Mouse (Mus musculus): ENCODE data around the gene Akap6. TPM values are rescaled to one million over a fixed set of nuclear protein-coding genes. Genes with fewer than 3 reads are reported as not detected.
"Not testable (repeated sequence)": the region's sequence is repeated elsewhere in the genome, so short reads cannot be mapped to it uniquely, and the experiment has no call there.

Akap6 gene
- polyA plus RNA-seq, 1 experiment from 2014 or later: 1.2 TPM

DNA sequence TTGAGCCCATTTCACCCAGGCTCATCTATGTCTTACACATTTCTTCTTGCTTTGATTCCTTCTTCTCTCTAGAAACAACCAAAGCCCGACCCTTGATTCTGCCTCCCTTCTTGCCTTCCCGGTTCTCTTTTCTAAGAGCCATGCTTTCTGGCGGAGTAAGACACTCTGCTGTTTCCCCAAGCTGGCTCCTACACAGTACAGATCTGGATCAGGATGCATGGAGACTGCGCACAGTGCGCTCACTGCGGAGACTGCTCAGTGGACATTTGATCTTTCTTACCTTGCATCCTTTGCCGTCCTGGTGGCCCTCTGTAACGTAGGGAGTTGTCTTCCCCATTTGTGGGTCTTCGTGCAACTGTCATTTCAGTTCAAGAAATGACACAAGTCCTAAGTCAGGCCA lies 20.0 kb downstream of the Akap6 start:
- H3K4me2 ChIP-seq (replicated peaks): no peak overlapping the region
- no peaks in the 10 kb centered on the region for H3K9me3 ChIP-seq
- H3K4me1 ChIP-seq: no peaks in the 10 kb centered on the region
- no peak overlapping the region for H3K4me3 ChIP-seq
- no peaks in the 10 kb centered on the region for H3K27me3 ChIP-seq
- no peak overlapping the region for H3K9ac ChIP-seq
- ATAC-seq (ENCODE audit: low FRiP score, low read depth): no peak
- no peak overlapping the region for H3K27ac ChIP-seq
- H3K36me3 ChIP-seq: no peaks in the 10 kb centered on the region
- WGBS: 90% methylated on average over 9 of the region's 9 CpGs

DNA sequence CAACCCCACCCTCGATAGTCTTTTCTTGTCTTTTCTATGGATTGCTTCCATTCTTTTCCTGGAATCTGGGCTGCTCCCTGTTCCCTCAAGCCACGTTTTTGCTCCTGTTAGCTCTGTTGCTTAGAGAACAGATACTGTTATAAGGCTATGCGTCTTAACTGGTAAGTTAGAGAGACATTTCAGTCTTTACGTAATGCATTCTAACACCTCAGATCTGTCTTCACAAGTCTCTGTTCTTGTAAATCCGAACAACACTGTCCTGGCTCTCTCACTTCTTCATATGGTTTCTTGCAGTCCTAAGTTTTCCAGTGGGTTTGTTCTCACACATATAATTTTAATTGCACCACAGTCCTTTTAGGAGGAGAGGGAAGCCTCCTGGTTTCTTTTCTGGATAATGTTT lies 20.5 kb downstream of the Akap6 start:
- Histone ChIP-seq H3K4me1 (no peaks in the 10 kb centered on the region), H3K36me3 (no peaks in the 10 kb centered on the region), H3K9me3 (no peaks in the 10 kb centered on the region), H3K4me3 (no peak overlapping the region), H3K27me3 (no peaks in the 10 kb centered on the region), H3K9ac (no peak overlapping the region), H3K27ac (no peak overlapping the region), H3K4me2 (replicated peaks) (no peak overlapping the region)
- no peak for ATAC-seq (ENCODE audit: low FRiP score, low read depth)
- 78% methylated on average over 5 of the region's 5 CpGs for WGBS

DNA sequence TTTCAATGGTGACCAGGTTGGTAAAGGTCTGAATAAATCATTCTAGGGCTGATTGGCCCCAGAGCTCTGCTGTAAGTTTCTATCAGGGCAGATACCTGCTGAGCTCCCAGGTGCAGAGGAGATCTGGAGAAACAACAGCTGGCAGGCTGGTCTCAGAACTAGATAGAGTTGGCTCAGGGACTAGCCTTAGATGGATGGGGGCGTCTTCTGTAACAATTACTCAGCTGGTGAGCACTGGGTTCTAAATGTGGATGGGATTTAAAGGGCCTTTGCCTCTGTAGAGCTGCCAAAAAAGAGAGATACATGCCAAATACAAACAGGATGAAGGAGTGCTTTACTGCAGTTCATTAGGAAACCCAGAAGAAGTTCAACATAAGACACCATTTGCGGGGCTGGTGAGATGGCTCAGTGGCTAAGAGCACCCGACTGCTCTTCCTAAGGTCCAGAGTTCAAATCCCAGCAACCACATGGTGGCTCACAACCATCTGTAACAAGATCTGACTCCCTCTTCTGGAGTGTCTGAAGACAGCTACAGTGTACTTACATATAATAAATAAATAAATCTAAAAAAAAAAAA lies 24.9 kb downstream of the Akap6 start:
- H3K9ac ChIP-seq; H3K4me3 ChIP-seq; H3K9me3 ChIP-seq; H3K27me3 ChIP-seq; H3K36me3 ChIP-seq; ATAC-seq (ENCODE audit: low FRiP score, low read depth); H3K4me2 ChIP-seq (replicated peaks); H3K27ac ChIP-seq; H3K4me1 ChIP-seq: not testable (repeated sequence)
- 69% methylated on average over 3 of the region's 3 CpGs for WGBS

DNA sequence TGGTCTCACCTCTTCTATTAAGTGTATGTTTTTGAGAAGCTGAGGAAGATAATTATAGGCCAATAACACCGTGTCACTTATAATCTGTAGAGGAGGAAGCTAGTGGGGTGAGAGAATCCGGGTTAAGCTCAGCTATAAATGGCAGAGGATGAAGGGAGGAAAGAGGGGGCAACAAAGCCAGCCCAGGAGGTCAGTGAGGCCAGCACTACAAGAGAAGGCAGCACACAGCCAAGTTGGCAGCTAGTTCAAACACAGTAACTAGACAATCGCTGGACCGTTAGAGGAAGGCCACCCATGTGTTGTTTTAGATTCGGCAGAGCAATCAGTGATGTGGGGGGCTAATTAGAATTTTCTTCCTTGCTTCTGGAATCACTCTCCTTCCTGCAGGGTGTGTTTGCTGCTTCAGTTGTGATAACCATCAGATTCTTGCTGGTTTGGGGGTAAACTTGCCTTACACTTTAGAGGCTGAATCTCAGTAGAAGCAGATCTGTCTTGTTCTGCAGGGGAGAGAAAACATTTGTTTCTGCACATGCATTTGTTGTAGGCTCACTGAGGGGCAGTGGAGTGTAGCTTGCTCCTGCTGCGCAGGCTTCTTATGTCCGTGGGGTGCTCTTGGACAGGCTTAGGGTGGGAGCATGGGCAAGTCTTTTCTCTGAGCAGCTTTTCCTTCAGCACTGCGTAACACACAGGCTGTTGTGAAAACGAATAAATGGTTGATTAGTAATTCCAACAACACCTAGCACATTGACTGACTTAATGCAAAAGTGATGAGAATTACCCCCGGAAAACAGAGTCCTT lies 27.4 kb downstream of the Akap6 start:
- 65% methylated on average over 10 of the region's 10 CpGs for WGBS
- H3K4me3 ChIP-seq: no peak overlapping the region
- no peak for ATAC-seq (ENCODE audit: low FRiP score, low read depth)
- H3K36me3 ChIP-seq: no peaks in the 10 kb centered on the region
- H3K4me1 ChIP-seq: no peaks in the 10 kb centered on the region
- no peak overlapping the region for H3K27ac ChIP-seq
- no peak overlapping the region for H3K9ac ChIP-seq
- no peak overlapping the region for H3K4me2 ChIP-seq (replicated peaks)
- H3K9me3 ChIP-seq: no peaks in the 10 kb centered on the region
- no peaks in the 10 kb centered on the region for H3K27me3 ChIP-seq

DNA sequence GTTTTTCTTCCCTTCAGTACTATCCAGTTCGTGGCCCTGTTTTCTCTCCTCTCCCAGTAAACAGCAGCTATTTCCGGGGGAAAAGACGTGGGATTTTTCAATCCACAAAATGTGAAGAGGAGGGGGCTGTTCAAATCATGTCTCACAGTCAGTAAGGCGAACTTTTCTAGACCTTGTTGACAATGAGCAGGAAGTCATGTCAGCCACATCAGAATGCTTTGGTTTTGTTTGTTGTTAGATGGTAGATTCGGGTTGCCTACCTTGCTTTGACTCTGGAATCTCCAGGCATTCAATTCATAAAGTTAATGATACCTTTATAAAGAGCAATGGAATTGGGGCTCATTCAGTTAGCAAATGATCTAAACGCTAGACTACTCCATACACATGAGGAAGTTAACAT lies 30.2 kb downstream of the Akap6 start:
- H3K4me3 ChIP-seq: no peak overlapping the region
- H3K27ac ChIP-seq: no peak overlapping the region
- no peak overlapping the region for H3K4me2 ChIP-seq (replicated peaks)
- no peaks in the 10 kb centered on the region for H3K27me3 ChIP-seq
- no peaks in the 10 kb centered on the region for H3K4me1 ChIP-seq
- no peaks in the 10 kb centered on the region for H3K36me3 ChIP-seq
- H3K9ac ChIP-seq: no peak overlapping the region
- WGBS: 85% methylated on average over 6 of the region's 6 CpGs
- H3K9me3 ChIP-seq: no peaks in the 10 kb centered on the region
- no peak for ATAC-seq (ENCODE audit: low FRiP score, low read depth)

DNA sequence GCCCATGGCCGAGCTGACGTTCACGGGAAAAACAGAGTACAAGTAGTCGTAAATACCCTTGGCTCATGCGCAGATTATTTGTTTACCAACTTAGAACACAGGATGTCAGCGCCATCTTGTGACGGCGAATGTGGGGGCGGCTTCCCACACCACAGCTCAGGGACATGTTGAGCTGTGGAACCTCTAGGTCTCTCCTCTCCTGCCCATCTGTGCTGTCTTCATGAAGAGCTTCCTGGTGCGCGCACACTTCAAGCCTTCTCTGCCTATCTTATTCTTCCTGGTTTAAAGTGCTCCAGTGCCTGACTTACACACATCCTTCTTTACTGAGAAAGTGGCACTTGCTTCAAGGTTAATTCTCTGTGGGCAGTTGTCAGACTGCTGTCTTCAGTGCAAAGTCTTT lies 36.0 kb downstream of the Akap6 start:
- not testable (repeated sequence) for H3K9ac ChIP-seq; H3K27me3 ChIP-seq; H3K4me1 ChIP-seq; H3K4me2 ChIP-seq (replicated peaks); H3K27ac ChIP-seq; H3K9me3 ChIP-seq; H3K36me3 ChIP-seq; ATAC-seq (ENCODE audit: low FRiP score, low read depth); H3K4me3 ChIP-seq
- 100% methylated on average over 6 of the region's 11 CpGs for WGBS

DNA sequence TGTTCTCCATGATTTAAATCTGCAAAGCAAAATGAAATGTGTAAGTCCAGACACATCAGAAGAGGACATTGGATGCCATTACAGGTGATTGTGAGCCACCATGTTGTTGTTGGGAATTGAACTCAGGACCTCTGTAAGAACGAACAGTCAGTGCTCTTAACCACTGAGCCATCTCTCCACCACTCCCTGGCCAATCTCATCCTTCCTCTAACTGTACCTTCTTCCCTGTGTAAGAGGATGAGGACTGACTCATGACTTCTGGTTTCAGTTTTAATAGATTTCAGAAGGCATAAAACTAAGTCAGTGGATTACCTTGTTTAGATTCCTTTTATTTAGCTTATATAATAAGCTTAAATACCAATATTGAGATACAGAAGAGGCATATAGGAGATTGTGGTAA lies 38.0 kb downstream of the Akap6 start:
- Histone ChIP-seq H3K4me3 (no peak overlapping the region), H3K4me1 (no peaks in the 10 kb centered on the region), H3K27me3 (no peaks in the 10 kb centered on the region), H3K27ac (no peak overlapping the region), H3K9me3 (no peaks in the 10 kb centered on the region), H3K36me3 (no peaks in the 10 kb centered on the region), H3K9ac (no peak overlapping the region), H3K4me2 (replicated peaks) (no peak overlapping the region)
- 88% methylated on average over 1 of the region's 1 CpGs for WGBS
- no peak for ATAC-seq (ENCODE audit: low FRiP score, low read depth)

DNA sequence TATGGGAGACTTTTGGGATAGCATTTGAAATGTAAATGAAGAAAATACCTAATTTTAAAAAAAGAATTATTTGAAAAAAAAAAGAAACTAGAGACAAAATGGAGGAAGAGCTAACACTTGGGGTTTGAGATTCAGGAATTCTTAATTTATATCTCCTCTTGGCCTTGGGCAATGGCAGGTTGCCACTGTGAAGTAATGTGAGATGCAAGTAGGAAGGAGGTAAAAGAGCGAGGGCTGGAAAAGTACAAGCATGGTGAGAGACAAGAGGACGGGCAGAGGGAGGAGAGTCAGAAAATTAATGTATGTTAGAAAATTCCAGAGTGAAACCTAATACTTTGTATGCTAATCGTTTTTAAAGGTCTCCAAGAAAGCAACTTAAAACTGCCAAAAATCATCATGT lies 40.1 kb downstream of the Akap6 start:
- no peaks in the 10 kb centered on the region for H3K9me3 ChIP-seq
- no peak overlapping the region for H3K27ac ChIP-seq
- no peak overlapping the region for H3K9ac ChIP-seq
- no peak for ATAC-seq (ENCODE audit: low FRiP score, low read depth)
- no peaks in the 10 kb centered on the region for H3K27me3 ChIP-seq
- H3K4me1 ChIP-seq: no peaks in the 10 kb centered on the region
- no peak overlapping the region for H3K4me2 ChIP-seq (replicated peaks)
- H3K4me3 ChIP-seq: no peak overlapping the region
- no peaks in the 10 kb centered on the region for H3K36me3 ChIP-seq
- WGBS: 63% methylated on average over 3 of the region's 3 CpGs

DNA sequence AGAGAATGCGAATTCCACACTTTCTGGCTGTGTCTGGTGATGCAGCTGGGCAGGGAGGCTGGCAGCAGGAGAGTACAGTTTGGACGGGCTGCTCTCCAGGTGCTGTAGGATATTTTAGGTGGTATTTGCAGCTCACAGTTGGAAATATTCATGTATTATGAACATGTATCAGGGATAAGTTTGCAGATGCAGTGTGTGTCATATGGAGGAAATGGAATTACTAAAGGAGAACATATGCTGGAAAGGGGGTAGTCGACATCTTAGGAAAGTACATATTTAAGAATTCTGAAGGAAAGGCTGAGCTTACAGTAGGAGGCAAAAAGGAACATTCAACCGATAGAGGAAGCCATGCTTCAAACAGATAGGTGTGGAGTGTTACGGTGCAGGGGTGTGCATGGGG lies 42.6 kb downstream of the Akap6 start:
- Histone ChIP-seq H3K36me3 (no peaks in the 10 kb centered on the region), H3K27ac (no peak overlapping the region), H3K4me3 (no peak overlapping the region), H3K4me2 (replicated peaks) (no peak overlapping the region), H3K9me3 (no peaks in the 10 kb centered on the region), H3K27me3 (no peaks in the 10 kb centered on the region), H3K9ac (no peak overlapping the region), H3K4me1 (no peaks in the 10 kb centered on the region)
- 81% methylated on average over 5 of the region's 5 CpGs for whole genome bisulfite sequencing
- no peak for ATAC-seq (ENCODE audit: low FRiP score, low read depth)

DNA sequence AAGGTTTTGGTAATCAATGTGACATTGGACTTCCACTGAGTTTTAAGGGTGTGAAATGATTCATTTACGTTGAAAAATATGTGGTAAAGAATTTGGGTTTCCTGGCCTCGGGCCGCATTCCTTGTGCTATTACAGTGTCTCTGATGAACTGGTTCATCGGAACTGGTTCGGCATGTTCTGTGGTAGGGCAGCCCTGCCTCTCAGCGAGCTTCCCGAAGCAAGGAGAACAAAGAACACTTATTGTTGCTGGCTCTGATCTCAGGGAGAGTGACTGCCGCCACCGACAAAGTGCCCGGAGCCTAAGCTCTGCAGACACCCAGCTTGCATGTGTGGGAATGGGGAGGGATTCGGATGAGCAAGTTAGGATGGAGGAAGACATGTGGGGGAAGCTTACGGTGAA lies 50.8 kb downstream of the Akap6 start:
- Histone ChIP-seq H3K4me3 (no peak overlapping the region), H3K9me3 (no peaks in the 10 kb centered on the region), H3K4me1 (no peaks in the 10 kb centered on the region), H3K4me2 (replicated peaks) (no peak overlapping the region), H3K27ac (no peak overlapping the region), H3K9ac (no peak overlapping the region), H3K27me3 (no peaks in the 10 kb centered on the region), H3K36me3 (no peaks in the 10 kb centered on the region)
- ATAC-seq (ENCODE audit: low FRiP score, low read depth): no peak
- WGBS: 54% methylated on average over 12 of the region's 12 CpGs

DNA sequence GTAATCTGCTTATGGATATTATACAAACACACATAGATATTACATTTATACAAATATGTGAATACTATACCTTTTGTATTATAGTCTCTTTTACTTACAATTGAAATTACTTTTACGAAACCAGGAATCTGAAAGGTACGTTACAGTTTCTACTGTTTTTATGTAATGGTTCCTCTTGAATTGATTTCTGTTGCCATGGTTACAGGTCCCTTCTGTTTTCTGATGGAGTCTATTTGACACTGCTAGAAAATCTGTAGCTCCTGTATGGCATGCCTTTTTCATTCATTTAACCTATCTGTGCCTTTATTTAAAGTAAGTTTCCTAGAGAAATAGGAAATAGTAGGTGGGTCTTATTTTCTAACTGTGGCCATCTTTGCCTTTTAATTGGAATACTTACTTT lies 56.5 kb downstream of the Akap6 start:
- H3K4me3 ChIP-seq: no peak overlapping the region
- no peak for ATAC-seq (ENCODE audit: low FRiP score, low read depth)
- H3K27ac ChIP-seq: no peak overlapping the region
- H3K36me3 ChIP-seq: no peaks in the 10 kb centered on the region
- no peak overlapping the region for H3K9ac ChIP-seq
- H3K4me2 ChIP-seq (replicated peaks): no peak overlapping the region
- WGBS: 88% methylated on average over 2 of the region's 2 CpGs
- no peaks in the 10 kb centered on the region for H3K27me3 ChIP-seq
- H3K9me3 ChIP-seq: no peaks in the 10 kb centered on the region
- no peaks in the 10 kb centered on the region for H3K4me1 ChIP-seq

DNA sequence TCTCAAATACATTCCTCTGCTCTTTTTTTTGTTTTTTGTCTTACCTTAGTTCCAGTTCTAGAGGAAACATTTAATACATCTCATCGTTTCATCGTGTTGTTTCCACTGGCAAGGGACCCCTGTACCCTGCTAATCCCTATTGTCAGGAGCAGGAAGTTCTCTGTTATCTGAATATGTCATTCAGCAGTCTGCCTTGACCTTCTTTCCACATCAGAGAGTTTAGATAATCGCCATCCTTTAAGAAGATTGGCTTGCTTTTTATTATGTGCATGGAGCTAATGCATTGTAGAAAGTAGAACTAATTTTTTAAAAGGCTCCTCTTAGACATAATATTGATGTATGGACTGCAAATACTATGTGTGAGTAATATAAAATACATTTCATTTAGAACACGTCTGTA lies 58.7 kb downstream of the Akap6 start:
- Histone ChIP-seq H3K27ac (no peak overlapping the region), H3K4me2 (replicated peaks) (no peak overlapping the region), H3K27me3 (no peaks in the 10 kb centered on the region), H3K4me3 (no peak overlapping the region), H3K4me1 (no peaks in the 10 kb centered on the region), H3K9me3 (no peaks in the 10 kb centered on the region), H3K36me3 (no peaks in the 10 kb centered on the region), H3K9ac (no peak overlapping the region)
- WGBS: 22% methylated on average over 4 of the region's 4 CpGs
- ATAC-seq (ENCODE audit: low FRiP score, low read depth): no peak

DNA sequence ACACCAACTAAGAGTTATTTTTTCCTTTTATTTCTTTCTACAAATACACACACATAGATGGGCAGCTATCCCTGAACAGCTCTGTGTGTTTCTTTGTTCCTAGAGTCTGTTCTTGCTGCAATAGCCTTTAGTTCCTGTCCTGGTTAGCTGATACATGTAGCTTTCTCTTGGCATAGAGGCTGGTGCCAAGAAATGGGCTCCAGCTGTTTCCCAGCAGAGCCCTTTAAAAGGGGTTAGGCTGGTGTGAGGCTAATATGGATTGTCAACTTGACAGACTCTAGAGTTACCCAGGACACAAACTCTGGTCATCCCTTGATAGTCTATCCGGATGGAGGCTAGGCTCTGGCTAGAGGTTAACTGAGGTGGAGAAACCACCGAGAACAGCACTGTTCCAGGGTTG lies 64.9 kb downstream of the Akap6 start:
- Histone ChIP-seq H3K4me1 (no peaks in the 10 kb centered on the region), H3K27me3 (no peaks in the 10 kb centered on the region), H3K9me3 (no peaks in the 10 kb centered on the region), H3K36me3 (no peaks in the 10 kb centered on the region), H3K4me2 (replicated peaks) (no peak overlapping the region), H3K9ac (no peak overlapping the region), H3K27ac (no peak overlapping the region), H3K4me3 (no peak overlapping the region)
- 89% methylated on average over 2 of the region's 2 CpGs for WGBS
- ATAC-seq (ENCODE audit: low FRiP score, low read depth): no peak

All from limb, embryonic 13.5 days (tissue).